1 mouse cellular context compared by ENCODE assay signal in the genomic region with DNA sequence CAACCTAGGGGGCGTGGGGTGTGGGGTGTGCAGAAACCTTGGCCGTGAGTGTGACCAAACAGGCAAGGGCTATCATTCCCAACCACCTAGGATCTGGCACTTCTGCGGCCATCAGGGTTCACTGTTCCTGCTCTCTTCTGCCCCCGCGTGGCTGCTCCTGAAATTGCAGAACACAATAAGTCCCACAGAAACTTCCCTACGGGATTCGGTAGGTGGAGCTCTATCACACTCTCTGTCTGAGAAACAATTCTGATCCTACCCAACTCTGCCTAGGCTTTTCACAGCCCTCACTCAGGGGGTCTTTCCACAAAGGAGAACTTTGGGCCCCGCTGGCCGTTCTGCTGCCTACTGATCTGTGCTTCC.
A peak's percentile ranks its signal among the peaks of the same experiment; 100 is the strongest.
TF ChIP-seq lines count a peak whose summit lies in the region.

No protein-coding gene starts in this region.

TF ChIP-seq in MEL, 35 proteins besides CTCF, POLR2A, EP300 and RAD21 (continued from another document):
- peak; percentile 63; the same call in 1 of the 2 replicates for TF ChIP-seq MAZ (IDR thresholded peaks at IDR 0.05; ENCODE audit: low read depth, low read length)
- no peak for TF ChIP-seq USF2 (IDR thresholded peaks at IDR 0.05; ENCODE audit: borderline replicate concordance in 1 of 2, insufficient read depth in 1 of 2, low read depth in 1 of 2, low read length in 2 of 2)
- TF ChIP-seq RCOR1 (IDR thresholded peaks at IDR 0.05; ENCODE audit: low read depth, low read length): 0 out of 2 replicates have a peak, but pooled peaks have one; percentile 28
- TF ChIP-seq POLR2AphosphoS5 (IDR thresholded peaks at IDR 0.05; ENCODE audit: borderline replicate concordance, low read depth, low read length): no peak
- TF ChIP-seq CHD1 (IDR thresholded peaks at IDR 0.05; ENCODE audit: low read depth, low read length): no peak
- TF ChIP-seq SMC3 (IDR thresholded peaks at IDR 0.05; ENCODE audit: low read depth, low read length): peak; percentile 99
- TF ChIP-seq GATA1 (IDR thresholded peaks at IDR 0.05; ENCODE audit: low read depth, low read length): no peak
- peak; percentile 93 for TF ChIP-seq ZC3H11A (IDR thresholded peaks at IDR 0.05; ENCODE audit: low read depth, low read length)
- TF ChIP-seq UBTF (IDR thresholded peaks at IDR 0.05; ENCODE audit: borderline replicate concordance, insufficient read depth, low read depth, low read length): no peak
- TF ChIP-seq BHLHE40 (IDR thresholded peaks at IDR 0.05; ENCODE audit: borderline replicate concordance, low read depth, low read length): 0 out of 2 replicates have a peak, but pooled peaks have one; percentile 57
- peak; percentile 39; the same call in 1 of the 2 replicates for TF ChIP-seq ELF1 (IDR thresholded peaks at IDR 0.05; ENCODE audit: low read depth, low read length)
- TF ChIP-seq TBP (IDR thresholded peaks at IDR 0.05; ENCODE audit: low read depth, low read length): 0 out of 2 replicates have a peak, but pooled peaks have one; percentile 20
- no peak for TF ChIP-seq KAT2A (conservative IDR thresholded peaks at IDR 0.05; ENCODE audit: low read depth, low read length)
- no peak for TF ChIP-seq NRF1 (IDR thresholded peaks at IDR 0.05; ENCODE audit: insufficient read depth, low read depth, low read length, poor library complexity, severe bottlenecking)
- peak; percentile 57; the same call in 1 of the 2 replicates for TF ChIP-seq HCFC1 (IDR thresholded peaks at IDR 0.05; ENCODE audit: low read depth, low read length)
TF ChIP-seq in MEL: peak in this region for 14.
